Mouse (Mus musculus): Measurements from ENCODE around the gene Nr2c1. TPM values are rescaled to one million over a fixed set of nuclear protein-coding genes. Genes with fewer than 3 reads are reported as not detected.

The Nr2c1 gene
- polyA plus RNA-seq, 1 experiment from 2014 or later: 8.6 TPM

- Histone ChIP-seq H3K36me3 (ENCODE audit: control insufficient read depth, insufficient read depth, low read length) (no peaks in the 10 kb centered on the region), H3K27me3 (ENCODE audit: control insufficient read depth, insufficient read depth, low read length) (no peaks in the 10 kb centered on the region), H3K9ac (replicated peaks; ENCODE audit: low read length) (no peak overlapping the region), H3K4me2 (ENCODE audit: low read length) (no peak overlapping the region), H3K9me3 (ENCODE audit: control insufficient read depth, low read length) (no peaks in the 10 kb centered on the region), H3K4me1 (ENCODE audit: control insufficient read depth, insufficient read depth, low read length) (peaks cover 3% of the 10 kb centered on the region; the same call in 1 of the 2 replicates), H3K27ac (replicated peaks; ENCODE audit: low read depth, low read length) (no peak overlapping the region), H3K4me3 (replicated peaks; ENCODE audit: low read depth, low read length) (no peak overlapping the region)
- ATAC-seq (ENCODE audit: low FRiP score, low TSS enrichment) (no peak), DNase-seq (no peak)
- WGBS: 81% methylated on average over 8 of the region's 8 CpGs
Measured at GRCm38 (mm10) chr10:94133081-94133480, 14.7 kb upstream of the Nr2c1 start.

- no peak for DNase-seq
- no peak overlapping the region for H3K9ac ChIP-seq (replicated peaks; ENCODE audit: low read length)
- H3K4me1 ChIP-seq (ENCODE audit: control insufficient read depth, insufficient read depth, low read length): peaks cover 3% of the 10 kb centered on the region; the same call in 1 of the 2 replicates
- no peaks in the 10 kb centered on the region for H3K27me3 ChIP-seq (ENCODE audit: control insufficient read depth, insufficient read depth, low read length)
- WGBS: 93% methylated on average over 7 of the region's 7 CpGs
- no peak overlapping the region for H3K4me2 ChIP-seq (ENCODE audit: low read length)
- H3K4me3 ChIP-seq (replicated peaks; ENCODE audit: low read depth, low read length): no peak overlapping the region
- no peak for ATAC-seq (ENCODE audit: low FRiP score, low TSS enrichment)
- H3K36me3 ChIP-seq (ENCODE audit: control insufficient read depth, insufficient read depth, low read length): no peaks in the 10 kb centered on the region
- no peaks in the 10 kb centered on the region for H3K9me3 ChIP-seq (ENCODE audit: control insufficient read depth, low read length)
- no peak overlapping the region for H3K27ac ChIP-seq (replicated peaks; ENCODE audit: low read depth, low read length)
Measured at GRCm38 (mm10) chr10:94133674-94134073, 14.1 kb upstream of the Nr2c1 start.

- WGBS: 85% methylated on average over 12 of the region's 12 CpGs
- Histone ChIP-seq H3K4me1 (ENCODE audit: control insufficient read depth, insufficient read depth, low read length) (peaks cover 3% of the 10 kb centered on the region; the same call in 1 of the 2 replicates), H3K9ac (replicated peaks; ENCODE audit: low read length) (no peak overlapping the region), H3K4me3 (replicated peaks; ENCODE audit: low read depth, low read length) (no peak overlapping the region), H3K27ac (replicated peaks; ENCODE audit: low read depth, low read length) (no peak overlapping the region), H3K36me3 (ENCODE audit: control insufficient read depth, insufficient read depth, low read length) (no peaks in the 10 kb centered on the region), H3K4me2 (ENCODE audit: low read length) (no peak overlapping the region), H3K9me3 (ENCODE audit: control insufficient read depth, low read length) (no peaks in the 10 kb centered on the region), H3K27me3 (ENCODE audit: control insufficient read depth, insufficient read depth, low read length) (no peaks in the 10 kb centered on the region)
- ATAC-seq (ENCODE audit: low FRiP score, low TSS enrichment) (no peak), DNase-seq (no peak)
Measured at GRCm38 (mm10) chr10:94134535-94135390, 13.1 kb upstream of the Nr2c1 start.

- H3K4me2 ChIP-seq (ENCODE audit: low read length): no peak overlapping the region
- WGBS: 92% methylated on average over 10 of the region's 10 CpGs
- H3K9me3 ChIP-seq (ENCODE audit: control insufficient read depth, low read length): no peaks in the 10 kb centered on the region
- no peak overlapping the region for H3K27ac ChIP-seq (replicated peaks; ENCODE audit: low read depth, low read length)
- no peak overlapping the region for H3K9ac ChIP-seq (replicated peaks; ENCODE audit: low read length)
- DNase-seq: no peak
- no peak for ATAC-seq (ENCODE audit: low FRiP score, low TSS enrichment)
- H3K36me3 ChIP-seq (ENCODE audit: control insufficient read depth, insufficient read depth, low read length): peaks cover 6% of the 10 kb centered on the region; the same call in 1 of the 2 replicates
- H3K4me1 ChIP-seq (ENCODE audit: control insufficient read depth, insufficient read depth, low read length): no peaks in the 10 kb centered on the region
- no peak overlapping the region for H3K4me3 ChIP-seq (replicated peaks; ENCODE audit: low read depth, low read length)
- no peaks in the 10 kb centered on the region for H3K27me3 ChIP-seq (ENCODE audit: control insufficient read depth, insufficient read depth, low read length)
Measured at GRCm38 (mm10) chr10:94138890-94139482, 8.8 kb upstream of the Nr2c1 start.

GRCm38 (mm10) chr10:94140227-94140931, 7.4 kb upstream of the Nr2c1 start:
- no peak for DNase-seq
- Histone ChIP-seq H3K4me1 (ENCODE audit: control insufficient read depth, insufficient read depth, low read length) (no peaks in the 10 kb centered on the region), H3K9me3 (ENCODE audit: control insufficient read depth, low read length) (no peaks in the 10 kb centered on the region), H3K4me2 (ENCODE audit: low read length) (no peak overlapping the region), H3K4me3 (replicated peaks; ENCODE audit: low read depth, low read length) (no peak overlapping the region), H3K27me3 (ENCODE audit: control insufficient read depth, insufficient read depth, low read length) (no peaks in the 10 kb centered on the region), H3K9ac (replicated peaks; ENCODE audit: low read length) (no peak overlapping the region), H3K36me3 (ENCODE audit: control insufficient read depth, insufficient read depth, low read length) (peaks cover 6% of the 10 kb centered on the region; the same call in 1 of the 2 replicates), H3K27ac (replicated peaks; ENCODE audit: low read depth, low read length) (no peak overlapping the region)
- no peak for ATAC-seq (ENCODE audit: low FRiP score, low TSS enrichment)
- WGBS: 91% methylated on average over 3 of the region's 3 CpGs

- no peak overlapping the region for H3K9ac ChIP-seq (replicated peaks; ENCODE audit: low read length)
Measured at GRCm38 (mm10) chr10:94142427-94142826, 5.4 kb upstream of the Nr2c1 start.

GRCm38 (mm10) chr10:94144581-94144980, 3.2 kb upstream of the Nr2c1 start:
- DNase-seq (peak; percentile 17), ATAC-seq (ENCODE audit: low FRiP score, low TSS enrichment) (no peak)
- no peak overlapping the region for H3K27ac ChIP-seq (replicated peaks; ENCODE audit: low read depth, low read length)
- peaks cover 6% of the 10 kb centered on the region; the same call in 1 of the 2 replicates for H3K36me3 ChIP-seq (ENCODE audit: control insufficient read depth, insufficient read depth, low read length)
- peaks cover 9% of the 10 kb centered on the region for H3K4me1 ChIP-seq (ENCODE audit: control insufficient read depth, insufficient read depth, low read length)
- no peak overlapping the region for H3K4me2 ChIP-seq (ENCODE audit: low read length)
- no peak overlapping the region for H3K9ac ChIP-seq (replicated peaks; ENCODE audit: low read length)
- 82% methylated on average over 5 of the region's 5 CpGs for WGBS
- no peaks in the 10 kb centered on the region for H3K27me3 ChIP-seq (ENCODE audit: control insufficient read depth, insufficient read depth, low read length)
- H3K9me3 ChIP-seq (ENCODE audit: control insufficient read depth, low read length): no peaks in the 10 kb centered on the region
- H3K4me3 ChIP-seq (replicated peaks; ENCODE audit: low read depth, low read length): no peak overlapping the region

More at GRCm38 (mm10) chr10:94142427-94142826, 5.4 kb upstream of the Nr2c1 start:
- Histone ChIP-seq H3K36me3 (ENCODE audit: control insufficient read depth, insufficient read depth, low read length) (peaks cover 6% of the 10 kb centered on the region; the same call in 1 of the 2 replicates), H3K27ac (replicated peaks; ENCODE audit: low read depth, low read length) (no peak overlapping the region), H3K4me2 (ENCODE audit: low read length) (no peak overlapping the region), H3K4me3 (replicated peaks; ENCODE audit: low read depth, low read length) (no peak overlapping the region), H3K27me3 (ENCODE audit: control insufficient read depth, insufficient read depth, low read length) (no peaks in the 10 kb centered on the region), H3K9me3 (ENCODE audit: control insufficient read depth, low read length) (no peaks in the 10 kb centered on the region), H3K4me1 (ENCODE audit: control insufficient read depth, insufficient read depth, low read length) (no peaks in the 10 kb centered on the region)
- no peak for DNase-seq
- ATAC-seq (ENCODE audit: low FRiP score, low TSS enrichment): no peak
- WGBS: 89% methylated on average over 3 of the region's 3 CpGs

- H3K9ac ChIP-seq (replicated peaks; ENCODE audit: low read length): peak overlapping the region; percentile 90
- 14% methylated on average over 8 of the region's 8 CpGs for WGBS
- no peaks in the 10 kb centered on the region for H3K9me3 ChIP-seq (ENCODE audit: control insufficient read depth, low read length)
- H3K4me1 ChIP-seq (ENCODE audit: control insufficient read depth, insufficient read depth, low read length): peaks cover 13% of the 10 kb centered on the region
- H3K36me3 ChIP-seq (ENCODE audit: control insufficient read depth, insufficient read depth, low read length): no peaks in the 10 kb centered on the region
- ATAC-seq (ENCODE audit: low FRiP score, low TSS enrichment) (no peak; the same call in 1 of the 2 replicates), DNase-seq (no peak)
- no peaks in the 10 kb centered on the region for H3K27me3 ChIP-seq (ENCODE audit: control insufficient read depth, insufficient read depth, low read length)
- peak overlapping the region; percentile 88; the same call in 1 of the 2 replicates for H3K27ac ChIP-seq (replicated peaks; ENCODE audit: low read depth, low read length)
- peak overlapping the region; percentile 89 for H3K4me3 ChIP-seq (replicated peaks; ENCODE audit: low read depth, low read length)
- H3K4me2 ChIP-seq (ENCODE audit: low read length): peak overlapping the region; percentile 70
Measured at GRCm38 (mm10) chr10:94147391-94147755, 450 bp upstream of the Nr2c1 start.

All from midbrain, embryonic 14.5 days (tissue).